Mouse (Mus musculus) CH12.LX (cell line): ENCODE results near the gene Olfr800. TPM values are rescaled to one million over a fixed set of nuclear protein-coding genes. Genes with fewer than 3 reads are reported as not detected.

Experiments used
- DNase-seq: peaks from one replicate; pipeline ENCODE4 v3.0.0-alpha.2; 2013; ENCODE audit errors: extremely low read depth
- H3K27ac ChIP-seq: 2 replicates; pipeline ENCODE4 v1.5.1; 2012; ENCODE audit warnings: low read depth, mild to moderate bottlenecking, control low read depth, moderate library complexity; ENCODE audit not compliant: insufficient read depth
- H3K27me3 ChIP-seq: replicated peaks from 2 replicates; pipeline ENCODE3; 2012; ENCODE audit warnings: inconsistent platforms
- H3K36me3 ChIP-seq, 2 experiments: replicated peaks in 1 of 2; 2 replicates each; pipeline versions ENCODE3 to v1.6.1; 2012; ENCODE audit warnings: inconsistent platforms in 1 of 2, low read length in 1 of 2, mild to moderate bottlenecking in 1 of 2, mixed read lengths in 1 of 2, moderate library complexity in 1 of 2; ENCODE audit not compliant: control insufficient read depth in 1 of 2, insufficient read depth in 1 of 2
- H3K4me1 ChIP-seq, 2 experiments: 2 replicates each; pipeline ENCODE4 v1.6.1; 2012; ENCODE audit warnings: inconsistent platforms in 1 of 2, moderate library complexity in 1 of 2; ENCODE audit not compliant: insufficient read depth in 2 of 2, control insufficient read depth in 1 of 2
- H3K4me2 ChIP-seq: 2 replicates; pipeline ENCODE4 v1.6.1; 2012; ENCODE audit warnings: low read depth, mild to moderate bottlenecking, control low read depth; ENCODE audit not compliant: poor library complexity, insufficient read depth, severe bottlenecking
- H3K4me3 ChIP-seq, 3 experiments: fragments of 150-350 bp in 1 of 3; sonication (generic) in 1 of 3; replicated peaks in 1 of 3; 2 replicates each; pipeline versions ENCODE3 to v1.5.1; 2011 to 2012; ENCODE audit warnings: low read depth in 2 of 3, low read length in 2 of 3, mild to moderate bottlenecking in 2 of 3, moderate library complexity in 2 of 3, control low read depth in 1 of 3, improper control_type of control experiment in 1 of 3, inconsistent platforms in 1 of 3, mixed read lengths in 1 of 3; ENCODE audit not compliant: poor library complexity in 1 of 3
- H3K79me2 ChIP-seq: replicated peaks from 2 replicates; pipeline ENCODE4 v1.6.1; 2012; ENCODE audit warnings: mild to moderate bottlenecking, moderate library complexity; ENCODE audit not compliant: control insufficient read depth, poor library complexity, insufficient read depth, severe bottlenecking; ENCODE audit errors: extremely low read depth
- H3K9ac ChIP-seq: 2 replicates; pipeline ENCODE4 v1.6.1; 2012; ENCODE audit warnings: low read depth, mild to moderate bottlenecking, control low read depth, moderate library complexity; ENCODE audit not compliant: insufficient read depth
- H3K9me3 ChIP-seq: replicated peaks from 2 replicates; pipeline ENCODE3; 2012; ENCODE audit warnings: low read length, inconsistent platforms, mixed read lengths
- CHD1 ChIP-seq: IDR thresholded peaks from 2 replicates; pipeline ENCODE4 v1.6.1; 2012; ENCODE audit warnings: low read depth, low read length, improper control_type of control experiment, inconsistent platforms
- CHD2 ChIP-seq: IDR thresholded peaks from 2 replicates; pipeline ENCODE4 v1.6.1; 2011; ENCODE audit warnings: low read length, improper control_type of control experiment
- CTCF ChIP-seq, 2 experiments: IDR thresholded peaks in 1 of 2; conservative IDR thresholded peaks in 1 of 2; 2 replicates each; pipeline ENCODE4 v1.5.1; 2011 to 2012; ENCODE audit warnings: low read depth in 2 of 2, low read length in 2 of 2, improper control_type of control experiment in 1 of 2, inconsistent platforms in 1 of 2, mild to moderate bottlenecking in 1 of 2, moderate library complexity in 1 of 2
- ELF1 ChIP-seq: IDR thresholded peaks from 2 replicates; pipeline ENCODE4 v1.6.1; 2014; ENCODE audit warnings: low read depth, mild to moderate bottlenecking, inconsistent platforms, low read length, improper control_type of control experiment
- EP300 ChIP-seq: IDR thresholded peaks from 2 replicates; pipeline ENCODE4 v1.6.1; 2011; ENCODE audit warnings: low read length, improper control_type of control experiment
- ETS1 ChIP-seq: conservative IDR thresholded peaks from 2 replicates; pipeline ENCODE4 v1.6.1; 2012; ENCODE audit warnings: low read depth, mild to moderate bottlenecking, inconsistent platforms, low read length, improper control_type of control experiment, moderate library complexity
- HCFC1 ChIP-seq: IDR thresholded peaks from 2 replicates; pipeline ENCODE4 v1.6.1; 2012; ENCODE audit warnings: low read depth, mild to moderate bottlenecking, inconsistent platforms, low read length, improper control_type of control experiment
- IRF4 ChIP-seq: IDR thresholded peaks from 2 replicates; pipeline ENCODE4 v1.6.1; 2014; ENCODE audit warnings: low read depth, mild to moderate bottlenecking, inconsistent platforms, low read length, improper control_type of control experiment
- JUND ChIP-seq: conservative IDR thresholded peaks from 2 replicates; pipeline ENCODE4 v1.6.1; 2011; ENCODE audit warnings: low read depth, low read length, improper control_type of control experiment
- MAX ChIP-seq: IDR thresholded peaks from 2 replicates; pipeline ENCODE4 v1.6.1; 2011; ENCODE audit warnings: low read length, improper control_type of control experiment
- MYC ChIP-seq: IDR thresholded peaks from 2 replicates; pipeline ENCODE4 v1.6.1; 2011; ENCODE audit warnings: low read depth, mild to moderate bottlenecking, improper control_type of control experiment, low read length
- NRF1 ChIP-seq: IDR thresholded peaks from 2 replicates; pipeline ENCODE4 v1.6.1; 2014; ENCODE audit warnings: low read depth, mild to moderate bottlenecking, inconsistent platforms, low read length, improper control_type of control experiment, moderate library complexity
- POLR2AphosphoS2 ChIP-seq: IDR thresholded peaks from 2 replicates; pipeline ENCODE4 v1.6.1; 2011; ENCODE audit warnings: low read depth, low read length, improper control_type of control experiment
- RAD21 ChIP-seq: IDR thresholded peaks from 2 replicates; pipeline ENCODE4 v1.6.1; 2011; ENCODE audit warnings: low read depth, mild to moderate bottlenecking, low read length, improper control_type of control experiment, moderate library complexity
- SIN3A ChIP-seq: IDR thresholded peaks from 2 replicates; pipeline ENCODE4 v1.6.1; 2012; ENCODE audit warnings: low read length, improper control_type of control experiment, inconsistent platforms
- SMC3 ChIP-seq: IDR thresholded peaks from 2 replicates; pipeline ENCODE4 v1.6.1; 2011; ENCODE audit warnings: low read depth, low read length, improper control_type of control experiment
- TCF12 ChIP-seq: IDR thresholded peaks from 2 replicates; pipeline ENCODE4 v1.6.1; 2014; ENCODE audit warnings: low read depth, mild to moderate bottlenecking, inconsistent platforms, low read length, improper control_type of control experiment
- USF1 ChIP-seq: IDR thresholded peaks from 2 replicates; pipeline ENCODE4 v1.6.1; 2014; ENCODE audit warnings: low read depth, mild to moderate bottlenecking, inconsistent platforms, low read length, improper control_type of control experiment
- USF2 ChIP-seq: conservative IDR thresholded peaks from 2 replicates; pipeline ENCODE4 v1.6.1; 2011; ENCODE audit warnings: low read depth, low read length, improper control_type of control experiment
- ZKSCAN1 ChIP-seq: IDR thresholded peaks from 2 replicates; pipeline ENCODE4 v1.6.1; 2012; ENCODE audit warnings: low read depth, inconsistent platforms, low read length, improper control_type of control experiment, borderline replicate concordance
- ZNF384 ChIP-seq: IDR thresholded peaks from 2 replicates; pipeline ENCODE4 v1.6.1; 2012; ENCODE audit warnings: low read depth, low read length, improper control_type of control experiment, inconsistent platforms
- dilution Hi-C: fragments of 300-500 bp; cut with MboI; formaldehyde crosslinking; loops from 2 replicates; pipeline ENCODE4 v1.14.3; 2020; ENCODE audit warnings: low sequenced_read_pairs; ENCODE audit not compliant: extremely low pct_unique_long_range_greater_than_20kb, extremely low pct_ligation_motif_present
- in situ Hi-C: fragments of 300-500 bp; cut with MboI; formaldehyde crosslinking; loops from 3 replicates; pipeline ENCODE4 v1.14.3; 2019; ENCODE audit warnings: low sequenced_read_pairs, low pct_ligation_motif_present, low pct_unique_long_range_greater_than_20kb, mixed read lengths
- polyA plus RNA-seq: library from polyadenylated mRNA; unstranded; fragments of >175 nt; gene quantifications from 2 replicates; pipeline ENCODE4 v1.2.1, GENCODE M21; 2012; ENCODE audit warnings: low read depth; ENCODE audit not compliant: insufficient read length
- total RNA-seq, 2 experiments: library from RNA; depleted of rRNA; stranded (reverse); fragments of 300-350 nt in 1 of 2; fragments of >200 nt in 1 of 2; gene quantifications; 2 replicates each; pipeline ENCODE4 v1.2.3; 2012 to 2014

Gene Olfr800
- total and polyA plus RNA-seq, 3 experiments, result not detected

- Histone ChIP-seq H3K9me3 (no peaks in the 10 kb centered on the region), H3K27me3 (no peaks in the 10 kb centered on the region), H3K79me2 (no peaks in the 10 kb centered on the region), H3K9ac (no peak within 1 kb of the TSS), H3K4me3 (no peak within 1 kb of the TSS), H3K4me1 (no peaks in the 10 kb centered on the region), H3K36me3 (no peaks in the 10 kb centered on the region), H3K4me2 (no peak within 1 kb of the TSS), H3K27ac (no peak within 1 kb of the TSS)
- in situ Hi-C loops, result no loop called here
- TF ChIP-seq SIN3A (no peak), MYC (no peak), USF2 (no peak), SMC3 (no peak), RAD21 (no peak), USF1 (no peak), CTCF (conservative IDR thresholded peaks at IDR 0.05 in 1 of 2, IDR thresholded peaks at IDR 0.05 in 1 of 2; ENCODE audit: low read depth in 2 of 2, low read length in 2 of 2) (no peak), EP300 (no peak), NRF1 (no peak), ELF1 (no peak), HCFC1 (no peak), MAX (no peak), POLR2AphosphoS2 (no peak), CHD2 (no peak), TCF12 (no peak), ZKSCAN1 (no peak), CHD1 (no peak)
- DNase-seq, result no peak
- dilution Hi-C loops, result no loop called here
Measured at GRCm38 (mm10) chr10:129637184-129637583, 20.3 kb upstream of the Olfr800 start, which contains the start of gene Olfr799. Gene Olfr799 (plus strand): TSS chr10:129637484.

- DNase-seq, result peak; percentile 37
- no peaks in the 10 kb centered on the region for H3K79me2 ChIP-seq
- no peaks in the 10 kb centered on the region for H3K27me3 ChIP-seq
- no peak overlapping the region for H3K9ac ChIP-seq
- 0 out of 4 replicates have a peak, but pooled peaks cover 0 to 2% of the 10 kb centered on the region in 2 experiments for H3K4me1 ChIP-seq
- no peaks in the 10 kb centered on the region for H3K9me3 ChIP-seq
- H3K27ac ChIP-seq, result no peak overlapping the region
- dilution Hi-C loops (no loop called here), in situ Hi-C loops (no loop called here)
- no peaks in the 10 kb centered on the region for H3K36me3 ChIP-seq
- H3K4me3 ChIP-seq, result no peak overlapping the region
- H3K4me2 ChIP-seq, result no peak overlapping the region
- TF ChIP-seq JUND, result peak; percentile 66; the same call in 1 of the 2 replicates
- TF ChIP-seq ZNF384, result peak; percentile 44
- TF ChIP-seq ETS1, result peak; percentile 69; the same call in 1 of the 2 replicates
- TF ChIP-seq IRF4, result no peak
- TF ChIP-seq, all 38 proteins: peak for 3
Measured at GRCm38 (mm10) chr10:129651763-129652162, 5.7 kb upstream of the Olfr800 start.
